Mouse (Mus musculus): Measurements from ENCODE around the gene 1110004F10Rik. TPM values are rescaled to one million over a fixed set of nuclear protein-coding genes. Genes with fewer than 3 reads are reported as not detected.

1110004F10Rik gene
- polyA plus RNA-seq, 1 experiment: 47.4 TPM

DNA sequence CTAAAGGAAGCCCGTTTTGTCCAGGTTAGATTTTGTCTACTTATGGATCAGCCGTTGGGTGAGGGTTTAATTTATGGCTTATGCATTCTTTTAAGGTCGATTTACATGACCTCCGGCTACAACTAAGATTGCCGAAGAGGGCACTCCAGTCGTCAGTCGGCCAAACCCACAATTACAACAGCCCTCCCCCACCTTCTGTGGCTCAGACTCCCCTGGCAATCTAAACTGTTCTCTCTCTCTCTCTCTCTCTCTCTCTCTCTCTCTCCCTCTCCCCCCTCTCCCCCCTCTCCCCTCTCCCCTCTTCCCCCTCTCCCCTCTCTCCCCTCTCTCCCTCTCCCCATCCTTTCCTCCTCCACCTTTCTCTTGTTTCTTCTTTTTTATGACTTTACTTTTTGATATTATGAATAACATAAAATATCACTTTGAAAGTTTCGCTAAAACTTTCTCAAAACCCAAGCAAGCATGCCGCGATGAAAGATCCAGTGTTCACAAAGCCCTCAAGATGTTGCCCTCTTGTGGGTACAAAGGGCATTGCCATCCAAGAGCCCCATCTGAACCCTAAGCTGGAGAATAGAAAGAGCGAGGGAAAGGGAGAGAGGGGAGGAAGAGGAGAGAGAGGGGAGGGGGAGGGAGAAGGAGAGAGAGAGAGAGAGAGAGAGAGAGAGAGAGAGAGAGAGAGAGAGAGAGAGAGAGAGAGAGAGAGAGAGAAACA lies 6.4 kb upstream of the 1110004F10Rik start:
- Histone ChIP-seq H3K36me3 (ENCODE audit: control insufficient read depth, insufficient read depth, low read length) (peaks cover 2% of the 10 kb centered on the region; the same call in 1 of the 2 replicates), H3K4me1 (ENCODE audit: control insufficient read depth, insufficient read depth, low read length) (peaks cover 36% of the 10 kb centered on the region), H3K27ac (ENCODE audit: control insufficient read depth, insufficient read depth, low read depth, low read length) (no peak overlapping the region), H3K27me3 (ENCODE audit: control insufficient read depth, insufficient read depth, low read length) (peaks cover 5% of the 10 kb centered on the region), H3K4me3 (ENCODE audit: control insufficient read depth, low read depth, low read length) (peak overlapping the region; percentile 66; the same call in 1 of the 2 replicates)
- TF ChIP-seq CTCF (IDR thresholded peaks at IDR 0.05; ENCODE audit: control insufficient read depth, insufficient read depth, insufficient replicate concordance, low read depth, low read length): peak; percentile 11; the same call in 1 of the 2 replicates
- no peak for TF ChIP-seq POLR2A (IDR thresholded peaks at IDR 0.05; ENCODE audit: control insufficient read depth, low read depth, low read length)

- no peak overlapping the region for H3K27ac ChIP-seq (ENCODE audit: control insufficient read depth, insufficient read depth, low read depth, low read length)
- peaks cover 2% of the 10 kb centered on the region; the same call in 1 of the 2 replicates for H3K36me3 ChIP-seq (ENCODE audit: control insufficient read depth, insufficient read depth, low read length)
- peak overlapping the region; percentile 55 for H3K4me3 ChIP-seq (ENCODE audit: control insufficient read depth, low read depth, low read length)
- peaks cover 5% of the 10 kb centered on the region for H3K27me3 ChIP-seq (ENCODE audit: control insufficient read depth, insufficient read depth, low read length)
- TF ChIP-seq POLR2A (IDR thresholded peaks at IDR 0.05; ENCODE audit: control insufficient read depth, low read depth, low read length) (no peak), CTCF (IDR thresholded peaks at IDR 0.05; ENCODE audit: control insufficient read depth, insufficient read depth, insufficient replicate concordance, low read depth, low read length) (no peak)
- H3K4me1 ChIP-seq (ENCODE audit: control insufficient read depth, insufficient read depth, low read length): peaks cover 40% of the 10 kb centered on the region
These were observed 5.6 kb upstream of the 1110004F10Rik start for GRCm38 (mm10) chr7:116033371-116034241.

DNA sequence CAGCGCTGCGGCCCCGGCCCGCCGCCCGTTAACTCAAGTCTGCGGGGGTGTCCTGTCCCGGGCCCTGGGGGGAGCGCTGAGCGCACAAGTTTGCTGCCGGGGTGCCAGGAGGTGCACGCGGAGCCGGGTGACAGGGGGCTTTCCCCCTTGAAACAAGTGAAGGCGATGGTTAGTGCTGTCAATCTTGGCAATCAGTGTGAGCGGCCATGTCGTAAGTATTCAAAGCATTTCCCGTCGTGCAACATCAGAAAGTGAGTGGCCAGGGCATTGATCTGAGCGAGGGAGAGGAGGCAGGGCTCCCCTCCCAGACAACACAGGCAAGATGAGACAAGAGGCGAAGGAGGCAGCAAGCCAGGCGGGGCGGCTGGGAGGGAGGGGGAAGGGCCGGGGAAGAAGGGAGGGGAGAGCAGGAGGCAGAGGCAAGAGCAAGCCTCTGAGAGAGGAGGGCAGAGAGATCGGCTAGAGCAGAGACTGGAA lies 4.9 kb upstream of the 1110004F10Rik start:
- no peak for TF ChIP-seq CTCF (IDR thresholded peaks at IDR 0.05; ENCODE audit: control insufficient read depth, insufficient read depth, insufficient replicate concordance, low read depth, low read length)
- no peak for TF ChIP-seq POLR2A (IDR thresholded peaks at IDR 0.05; ENCODE audit: control insufficient read depth, low read depth, low read length)
- Histone ChIP-seq H3K36me3 (ENCODE audit: control insufficient read depth, insufficient read depth, low read length) (peaks cover 2% of the 10 kb centered on the region; the same call in 1 of the 2 replicates), H3K4me3 (ENCODE audit: control insufficient read depth, low read depth, low read length) (peak overlapping the region; percentile 10; the same call in 1 of the 2 replicates), H3K4me1 (ENCODE audit: control insufficient read depth, insufficient read depth, low read length) (peaks cover 44% of the 10 kb centered on the region), H3K27me3 (ENCODE audit: control insufficient read depth, insufficient read depth, low read length) (peaks cover 5% of the 10 kb centered on the region), H3K27ac (ENCODE audit: control insufficient read depth, insufficient read depth, low read depth, low read length) (no peak overlapping the region)

DNA sequence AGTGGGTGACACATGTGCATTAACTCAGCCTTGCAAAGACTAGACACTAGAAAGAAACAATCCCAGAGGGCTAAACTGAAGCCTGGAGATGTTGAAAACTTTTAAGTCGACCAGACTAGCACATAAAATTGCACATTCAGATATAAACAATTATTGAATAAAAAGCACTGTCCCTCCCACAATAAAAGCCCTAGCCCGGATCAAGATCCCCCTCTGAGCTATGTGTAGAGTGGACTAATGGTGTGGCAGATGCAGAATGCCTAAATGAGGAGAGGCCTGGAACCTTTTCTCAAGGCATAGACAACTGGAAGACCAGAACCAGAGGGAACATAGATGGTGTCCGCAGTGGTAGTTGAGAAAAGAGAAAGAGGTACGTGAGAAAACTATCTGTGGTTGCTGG lies 3.7 kb upstream of the 1110004F10Rik start:
- H3K27ac ChIP-seq (ENCODE audit: control insufficient read depth, insufficient read depth, low read depth, low read length): no peak overlapping the region
- TF ChIP-seq POLR2A (IDR thresholded peaks at IDR 0.05; ENCODE audit: control insufficient read depth, low read depth, low read length): no peak
- no peak for TF ChIP-seq CTCF (IDR thresholded peaks at IDR 0.05; ENCODE audit: control insufficient read depth, insufficient read depth, insufficient replicate concordance, low read depth, low read length)
- peaks cover 49% of the 10 kb centered on the region for H3K4me1 ChIP-seq (ENCODE audit: control insufficient read depth, insufficient read depth, low read length)
- H3K4me3 ChIP-seq (ENCODE audit: control insufficient read depth, low read depth, low read length): no peak overlapping the region
- H3K27me3 ChIP-seq (ENCODE audit: control insufficient read depth, insufficient read depth, low read length): peaks cover 5% of the 10 kb centered on the region
- peaks cover 2% of the 10 kb centered on the region; the same call in 1 of the 2 replicates for H3K36me3 ChIP-seq (ENCODE audit: control insufficient read depth, insufficient read depth, low read length)

- Histone ChIP-seq H3K4me3 (ENCODE audit: control insufficient read depth, low read depth, low read length) (no peak overlapping the region; the same call in 1 of the 2 replicates), H3K27ac (ENCODE audit: control insufficient read depth, insufficient read depth, low read depth, low read length) (no peak overlapping the region), H3K4me1 (ENCODE audit: control insufficient read depth, insufficient read depth, low read length) (peaks cover 40% of the 10 kb centered on the region), H3K27me3 (ENCODE audit: control insufficient read depth, insufficient read depth, low read length) (peaks cover 2% of the 10 kb centered on the region), H3K36me3 (ENCODE audit: control insufficient read depth, insufficient read depth, low read length) (peaks cover 2% of the 10 kb centered on the region; the same call in 1 of the 2 replicates)
- TF ChIP-seq POLR2A (IDR thresholded peaks at IDR 0.05; ENCODE audit: control insufficient read depth, low read depth, low read length): no peak
- no peak for TF ChIP-seq CTCF (IDR thresholded peaks at IDR 0.05; ENCODE audit: control insufficient read depth, insufficient read depth, insufficient replicate concordance, low read depth, low read length)
These were observed 2.3 kb upstream of the 1110004F10Rik start for GRCm38 (mm10) chr7:116036591-116037555.

DNA sequence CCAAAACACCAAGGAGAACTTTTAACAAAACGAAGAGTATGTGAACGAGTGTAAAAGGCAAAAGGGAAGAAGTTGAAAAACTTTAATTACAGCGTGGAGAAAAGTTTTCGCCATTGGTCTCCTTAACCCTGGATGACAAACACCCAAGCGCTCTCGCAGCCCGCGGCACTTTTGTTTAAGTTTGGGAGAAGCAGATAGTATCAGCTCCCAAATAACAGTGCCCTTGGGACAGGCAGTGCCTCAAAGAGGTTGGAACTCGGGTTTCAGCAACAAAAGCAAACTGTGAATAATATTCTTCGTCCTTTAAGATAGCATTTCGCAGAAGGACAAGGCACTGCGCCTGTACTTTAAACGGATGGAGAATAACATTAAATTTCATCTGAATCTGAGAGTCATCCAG lies 1.2 kb upstream of the 1110004F10Rik start:
- no peak overlapping the region for H3K4me3 ChIP-seq (ENCODE audit: control insufficient read depth, low read depth, low read length)
- TF ChIP-seq CTCF (IDR thresholded peaks at IDR 0.05; ENCODE audit: control insufficient read depth, insufficient read depth, insufficient replicate concordance, low read depth, low read length): no peak
- no peak for TF ChIP-seq POLR2A (IDR thresholded peaks at IDR 0.05; ENCODE audit: control insufficient read depth, low read depth, low read length)
- H3K36me3 ChIP-seq (ENCODE audit: control insufficient read depth, insufficient read depth, low read length): peaks cover 2% of the 10 kb centered on the region; the same call in 1 of the 2 replicates
- peaks cover 33% of the 10 kb centered on the region for H3K4me1 ChIP-seq (ENCODE audit: control insufficient read depth, insufficient read depth, low read length)
- H3K27me3 ChIP-seq (ENCODE audit: control insufficient read depth, insufficient read depth, low read length): peaks cover 2% of the 10 kb centered on the region
- no peak overlapping the region for H3K27ac ChIP-seq (ENCODE audit: control insufficient read depth, insufficient read depth, low read depth, low read length)

Measured in testis, adult 2 months (tissue).